Mouse (Mus musculus): ENCODE measurements around the gene Ptf1a.

GRCm38 (mm10) chr2:19431186-19431585 lies 14.3 kb upstream of the Ptf1a start:
- no peak for TF ChIP-seq POLR2A (IDR thresholded peaks at IDR 0.05; ENCODE audit: control insufficient read depth in 1 of 2, insufficient read depth in 1 of 2, low read depth in 1 of 2, low read length in 2 of 2, poor library complexity in 1 of 2)
- no peak for TF ChIP-seq CTCF (IDR thresholded peaks at IDR 0.05 in 2 of 3, conservative IDR thresholded peaks at IDR 0.05 in 1 of 3; ENCODE audit: control insufficient read depth in 1 of 3, insufficient read depth in 1 of 3, low read depth in 2 of 3, low read length in 3 of 3, poor library complexity in 1 of 3, severe bottlenecking in 1 of 3)
- TF ChIP-seq POLR2AphosphoS2 (IDR thresholded peaks at IDR 0.05; ENCODE audit: low read length) = no peak
- no peak for TF ChIP-seq CHD2 (IDR thresholded peaks at IDR 0.05; ENCODE audit: low read length)
- TF ChIP-seq KAT2A (conservative IDR thresholded peaks at IDR 0.05; ENCODE audit: low read depth, low read length) = no peak

All from MEL (cell line).